Mouse (Mus musculus) stomach, embryonic 14.5 days (tissue): ENCODE measurements at regions not wholly inside any gene's neighbourhood (a gene's known extent, or its start where the extent isn't known, plus 50 kb on each side); places are given as distances from the start of the nearest gene placed in this dataset.
A peak's percentile ranks its signal among the peaks of the same experiment; 100 is the strongest.

Source experiments
- ATAC-seq: fragments of 200-750 bp; cut with Nextera tagmentation; 2 replicates; pipeline ENCODE4 v1.8.0; 2017; ENCODE audit warnings: low read depth, moderate TSS enrichment; ENCODE audit not compliant: insufficient number of reproducible peaks, insufficient read depth, low FRiP score
- H3K27ac ChIP-seq: fragments of 300-500 bp; sonication (generic); 2 replicates; pipeline ENCODE4 v1.5.1; 2014; ENCODE audit warnings: mild to moderate bottlenecking, low read length, moderate library complexity, mixed read lengths
- H3K27me3 ChIP-seq: fragments of 300-500 bp; sonication (generic); 2 replicates; pipeline ENCODE4 v1.6.1; 2014; ENCODE audit warnings: low read length, control low read depth, mixed read lengths; ENCODE audit not compliant: control insufficient read depth, insufficient read depth
- H3K36me3 ChIP-seq: fragments of 300-500 bp; sonication (generic); 2 replicates; pipeline ENCODE4 v1.6.1; 2014; ENCODE audit warnings: mild to moderate bottlenecking, control low read depth, low read length, moderate library complexity, mixed read lengths; ENCODE audit not compliant: control insufficient read depth, insufficient read depth
- H3K4me1 ChIP-seq: fragments of 300-500 bp; sonication (generic); 2 replicates; pipeline ENCODE4 v1.6.1; 2014; ENCODE audit warnings: low read length, control low read depth, mixed read lengths; ENCODE audit not compliant: control insufficient read depth, insufficient read depth
- H3K4me2 ChIP-seq: fragments of 300-500 bp; sonication (generic); replicated peaks from 2 replicates; pipeline ENCODE4 v1.6.1; 2014; ENCODE audit warnings: low read depth, low read length, control low read depth
- H3K4me3 ChIP-seq: fragments of 300-500 bp; sonication (generic); 2 replicates; pipeline ENCODE4 v1.5.1; 2014; ENCODE audit warnings: low read depth, low read length, control low read depth
- H3K9ac ChIP-seq: fragments of 300-500 bp; sonication (generic); replicated peaks from 2 replicates; pipeline ENCODE4 v1.6.1; 2014; ENCODE audit warnings: low read depth, mild to moderate bottlenecking, control low read depth, low read length, moderate library complexity, mixed read lengths
- H3K9me3 ChIP-seq: fragments of 300-500 bp; sonication (generic); 2 replicates; pipeline ENCODE4 v1.6.1; 2016; ENCODE audit warnings: low read depth, low read length, control low read depth; ENCODE audit not compliant: control insufficient read depth
- WGBS: fragments of 180-500 bp; shearing (Covaris S2); extraction: QIAGEN DNeasy Blood & Tissue Kit; methylation state at CpG from one replicate; pipeline ENCODE4 v1.1.7; 2014; 5-methylcytosine and 5-hydroxymethylcytosine counted together

DNA sequence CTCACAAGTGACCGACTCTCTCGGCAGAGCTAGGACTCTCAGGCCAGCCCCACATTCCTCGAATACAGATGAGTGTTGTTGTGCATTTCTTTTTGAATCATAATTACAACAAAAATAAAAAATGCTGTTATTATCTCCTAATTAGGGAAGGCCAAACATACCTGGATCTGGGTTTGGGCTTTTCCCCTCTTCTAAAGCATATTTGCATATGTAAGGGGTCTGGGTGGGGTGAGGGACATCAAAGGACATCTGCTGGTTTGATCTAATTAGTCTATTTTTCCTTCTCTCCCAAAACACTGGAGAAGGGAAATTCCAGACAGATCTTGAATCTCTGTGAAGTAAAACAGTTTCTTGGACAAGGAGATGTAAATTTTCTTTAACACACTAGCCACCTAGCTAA, 85.3 kb downstream of the Tfap2a start:
- no peaks in the 10 kb centered on the region for H3K27me3 ChIP-seq
- no peak for ATAC-seq
- WGBS: 71% methylated on average over 3 of the region's 3 CpGs
- no peak overlapping the region for H3K4me3 ChIP-seq
- no peaks in the 10 kb centered on the region for H3K9me3 ChIP-seq
- H3K4me2 ChIP-seq: no peak overlapping the region
- H3K27ac ChIP-seq: no peak overlapping the region
- no peaks in the 10 kb centered on the region for H3K36me3 ChIP-seq
- H3K4me1 ChIP-seq: no peaks in the 10 kb centered on the region
- H3K9ac ChIP-seq: no peak overlapping the region

DNA sequence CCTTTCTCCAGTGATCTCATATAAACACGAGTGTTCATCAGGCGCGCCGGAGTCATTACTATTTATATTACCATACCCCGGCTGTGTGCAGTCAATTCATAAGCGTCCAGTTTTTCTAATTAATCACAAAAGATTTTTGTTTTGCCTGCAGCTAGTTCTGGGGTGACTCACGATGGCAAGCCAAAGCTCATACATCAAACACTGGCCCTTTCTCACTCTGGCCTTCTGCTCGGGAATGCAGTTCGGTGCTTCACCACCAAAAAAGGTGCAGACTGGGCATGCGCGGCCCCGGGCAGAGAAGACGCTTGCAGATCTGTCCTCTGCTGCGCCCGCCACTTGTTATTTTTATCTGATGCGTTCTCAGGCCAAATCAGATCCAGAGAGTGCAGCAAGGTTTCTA, 87.1 kb downstream of the Tfap2a start:
- H3K4me1 ChIP-seq: no peaks in the 10 kb centered on the region
- H3K27ac ChIP-seq: no peak overlapping the region
- no peak overlapping the region for H3K4me3 ChIP-seq
- H3K9me3 ChIP-seq: no peaks in the 10 kb centered on the region
- H3K36me3 ChIP-seq: no peaks in the 10 kb centered on the region
- WGBS: 19% methylated on average over 16 of the region's 16 CpGs
- no peak overlapping the region for H3K9ac ChIP-seq
- H3K27me3 ChIP-seq: no peaks in the 10 kb centered on the region
- peak overlapping the region; percentile 22 for H3K4me2 ChIP-seq
- ATAC-seq: peak; percentile 69

DNA sequence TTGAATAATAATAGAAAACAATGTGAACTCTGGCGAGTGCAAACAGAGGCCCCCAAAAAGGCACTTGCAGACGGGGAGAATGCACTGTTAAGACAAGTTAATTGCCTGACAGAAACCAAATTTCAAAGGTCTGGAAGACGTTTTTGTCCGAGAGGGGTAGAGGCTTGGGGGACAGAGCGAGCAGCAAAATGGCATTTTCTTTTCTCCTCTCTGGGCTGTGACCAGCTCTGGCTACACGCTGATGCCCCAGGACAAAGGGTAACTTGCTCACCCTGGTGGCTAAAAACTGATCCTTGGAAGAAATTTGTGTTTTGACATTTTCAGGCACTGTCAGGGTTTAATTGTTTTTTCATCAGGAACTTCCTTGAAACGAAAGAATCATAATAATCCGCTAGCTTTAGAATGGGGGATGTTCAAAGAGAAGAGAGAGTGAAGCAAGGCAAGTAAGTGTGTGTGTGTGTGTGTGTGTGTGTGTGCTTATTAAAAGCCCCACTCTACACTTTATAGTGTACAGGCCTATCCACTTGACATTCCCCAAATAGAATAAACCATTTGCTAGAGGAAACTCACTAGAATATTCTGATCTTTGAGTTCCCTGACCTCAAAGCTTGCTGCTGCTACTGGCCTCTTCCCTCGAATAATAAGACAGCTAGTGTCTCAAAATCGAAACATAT, 88.0 kb downstream of the Tfap2a start:
- Histone ChIP-seq H3K36me3 (no peaks in the 10 kb centered on the region), H3K4me2 (no peak overlapping the region)

GRCm38 (mm10) chr13:40649096-40650035, 88.8 kb downstream of the Tfap2a start:
- Histone ChIP-seq H3K9ac (no peak overlapping the region), H3K27ac (no peak overlapping the region), H3K4me3 (no peak overlapping the region), H3K27me3 (no peaks in the 10 kb centered on the region), H3K9me3 (no peaks in the 10 kb centered on the region), H3K4me1 (no peaks in the 10 kb centered on the region), H3K4me2 (no peak overlapping the region), H3K36me3 (no peaks in the 10 kb centered on the region)
- ATAC-seq: no peak
- WGBS: 47% methylated on average over 10 of the region's 10 CpGs

More for the DNA sequence above, 88.0 kb downstream of the Tfap2a start:
- no peak overlapping the region for H3K4me3 ChIP-seq
- H3K27ac ChIP-seq: 0 out of 2 replicates have a peak overlapping the region, but pooled peaks have one; percentile 27
- H3K27me3 ChIP-seq: no peaks in the 10 kb centered on the region
- no peak for ATAC-seq
- no peaks in the 10 kb centered on the region for H3K9me3 ChIP-seq
- H3K9ac ChIP-seq: no peak overlapping the region
- no peaks in the 10 kb centered on the region for H3K4me1 ChIP-seq
- 28% methylated on average over 10 of the region's 10 CpGs for WGBS

DNA sequence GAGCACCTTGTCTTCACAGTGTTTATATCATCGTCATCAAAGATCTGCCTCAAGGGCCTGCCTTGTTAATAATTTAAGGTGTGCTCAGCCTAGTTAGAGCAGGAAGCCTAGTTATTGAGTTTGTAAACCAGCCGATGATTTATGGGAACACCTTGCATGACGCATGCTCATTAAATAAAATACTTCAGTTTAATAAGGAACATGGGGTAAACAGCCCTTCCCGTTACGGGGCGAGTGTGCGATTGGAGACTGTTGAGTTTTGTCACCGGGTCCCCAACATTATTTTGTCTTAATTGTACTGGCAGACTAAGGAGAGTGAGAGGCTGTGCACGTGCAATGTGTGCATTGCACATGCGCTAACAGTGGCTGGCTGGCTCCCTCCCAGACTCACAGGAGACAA, 92.0 kb downstream of the Tfap2a start:
- H3K4me2 ChIP-seq: no peak overlapping the region
- H3K9me3 ChIP-seq: no peaks in the 10 kb centered on the region
- no peak overlapping the region for H3K9ac ChIP-seq
- no peaks in the 10 kb centered on the region for H3K4me1 ChIP-seq
- 86% methylated on average over 10 of the region's 10 CpGs for WGBS
- no peaks in the 10 kb centered on the region for H3K36me3 ChIP-seq
- no peak overlapping the region for H3K27ac ChIP-seq
- no peaks in the 10 kb centered on the region for H3K27me3 ChIP-seq
- no peak for ATAC-seq
- H3K4me3 ChIP-seq: no peak overlapping the region

DNA sequence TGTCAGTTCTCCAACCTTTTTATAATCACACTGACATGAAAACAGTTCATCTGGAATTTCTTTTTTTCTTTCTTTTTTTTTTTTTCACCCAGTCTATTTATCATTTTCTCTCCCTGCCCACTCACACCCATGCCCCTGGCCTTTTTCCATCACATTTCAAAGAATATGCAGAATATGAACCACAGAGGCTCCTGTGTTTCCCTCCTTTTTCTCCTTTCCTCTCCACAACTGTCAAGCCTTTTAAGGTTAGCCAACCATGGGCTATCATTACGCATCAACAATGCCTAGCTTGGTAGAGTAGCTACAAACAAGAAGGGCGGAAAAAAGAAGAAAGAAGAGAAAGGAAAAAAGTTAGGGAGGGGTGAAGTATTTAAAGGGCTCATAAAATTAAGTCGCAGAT, 92.5 kb downstream of the Tfap2a start:
- no peak overlapping the region for H3K4me3 ChIP-seq
- WGBS: 94% methylated on average over 3 of the region's 3 CpGs
- H3K9ac ChIP-seq: no peak overlapping the region
- no peak overlapping the region for H3K27ac ChIP-seq
- H3K36me3 ChIP-seq: no peaks in the 10 kb centered on the region
- no peaks in the 10 kb centered on the region for H3K9me3 ChIP-seq
- no peak overlapping the region for H3K4me2 ChIP-seq
- no peaks in the 10 kb centered on the region for H3K27me3 ChIP-seq
- H3K4me1 ChIP-seq: no peaks in the 10 kb centered on the region
- no peak for ATAC-seq

DNA sequence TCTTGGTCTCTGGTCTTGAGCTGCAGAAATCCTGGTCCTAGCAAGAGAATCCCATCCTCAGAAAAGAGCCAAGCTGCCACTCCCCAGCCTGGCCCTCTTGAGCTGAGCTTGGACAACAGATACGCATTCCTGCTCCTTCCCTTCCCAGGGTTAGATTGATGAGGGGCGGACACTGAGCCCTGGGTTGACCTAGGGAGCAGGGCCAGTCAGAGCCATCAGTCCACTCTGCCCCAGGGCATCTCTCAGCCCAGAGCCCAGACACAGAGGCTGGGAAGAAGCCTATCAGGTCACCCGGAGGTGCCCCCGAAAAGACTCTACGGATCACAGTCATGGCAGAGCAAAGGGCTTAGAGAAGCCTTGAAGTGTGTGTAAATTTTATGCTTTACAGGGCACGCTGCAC, 95.2 kb downstream of the Tfap2a start:
- Histone ChIP-seq H3K27me3 (no peaks in the 10 kb centered on the region), H3K4me2 (no peak overlapping the region), H3K27ac (no peak overlapping the region), H3K9ac (no peak overlapping the region), H3K9me3 (no peaks in the 10 kb centered on the region), H3K4me3 (no peak overlapping the region), H3K4me1 (no peaks in the 10 kb centered on the region), H3K36me3 (no peaks in the 10 kb centered on the region)
- ATAC-seq: no peak
- 56% methylated on average over 6 of the region's 6 CpGs for WGBS

- no peak overlapping the region for H3K4me3 ChIP-seq
- no peak overlapping the region for H3K27ac ChIP-seq
- H3K27me3 ChIP-seq: no peaks in the 10 kb centered on the region
- no peaks in the 10 kb centered on the region for H3K9me3 ChIP-seq
- H3K4me2 ChIP-seq: no peak overlapping the region
- H3K9ac ChIP-seq: no peak overlapping the region
- H3K36me3 ChIP-seq: no peaks in the 10 kb centered on the region
- H3K4me1 ChIP-seq: no peaks in the 10 kb centered on the region
- ATAC-seq: no peak
- 66% methylated on average over 6 of the region's 6 CpGs for WGBS
Measured at GRCm38 (mm10) chr13:40637269-40637668, 100.9 kb downstream of the Tfap2a start.
